Mouse (Mus musculus) cerebellum, adult 2 months (tissue): ENCODE data around the gene Nek6.

Source experiments
- CTCF ChIP-seq: fragments of 200-500 bp; IDR thresholded peaks from 2 replicates; pipeline ENCODE4 v1.5.1; 2011; ENCODE audit warnings: low read depth, mild to moderate bottlenecking, control low read depth, low read length, moderate library complexity, borderline replicate concordance; ENCODE audit not compliant: insufficient read depth
- POLR2A ChIP-seq: fragments of 200-500 bp; IDR thresholded peaks from 2 replicates; pipeline ENCODE4 v1.6.1; 2011; ENCODE audit warnings: low read length, control low read depth, borderline replicate concordance; ENCODE audit not compliant: insufficient read depth

- no peak for TF ChIP-seq POLR2A
- no peak for TF ChIP-seq CTCF
Observed at GRCm38 (mm10) chr2:38629451-38629850, 118.0 kb downstream of the Nek6 start.
